Mouse (Mus musculus) midbrain, embryonic 15.5 days (tissue): ENCODE data around the gene Gm6583. TPM values are rescaled to one million over a fixed set of nuclear protein-coding genes. Genes with fewer than 3 reads are reported as not detected.

Source experiments
- ATAC-seq: fragments of 200-750 bp; cut with Nextera tagmentation; replicated peaks from 2 replicates; pipeline ENCODE4 v1.8.0; 2017; ENCODE audit warnings: moderate TSS enrichment
- H3K27ac ChIP-seq: fragments of 300-500 bp; sonication (generic); 2 replicates; pipeline ENCODE4 v1.5.1; 2015; ENCODE audit warnings: mild to moderate bottlenecking, inconsistent platforms
- H3K27me3 ChIP-seq: fragments of 300-500 bp; sonication (generic); replicated peaks from 2 replicates; pipeline ENCODE4 v1.6.1; 2015; ENCODE audit warnings: inconsistent platforms
- H3K36me3 ChIP-seq: fragments of 300-500 bp; sonication (generic); replicated peaks from 2 replicates; pipeline ENCODE4 v1.6.1; 2015; ENCODE audit warnings: inconsistent platforms
- H3K4me1 ChIP-seq: fragments of 300-500 bp; sonication (generic); 2 replicates; pipeline ENCODE4 v1.6.1; 2015; ENCODE audit warnings: inconsistent platforms
- H3K4me2 ChIP-seq: fragments of 300-500 bp; sonication (generic); 2 replicates; pipeline ENCODE4 v1.6.1; 2015; ENCODE audit warnings: inconsistent platforms, mild to moderate bottlenecking, moderate library complexity
- H3K4me3 ChIP-seq: fragments of 300-500 bp; sonication (generic); 2 replicates; pipeline ENCODE4 v1.5.1; 2015; ENCODE audit warnings: mild to moderate bottlenecking, inconsistent platforms
- H3K9ac ChIP-seq: fragments of 300-500 bp; sonication (generic); 2 replicates; pipeline ENCODE4 v1.6.1; 2015; ENCODE audit warnings: mild to moderate bottlenecking, inconsistent platforms
- H3K9me3 ChIP-seq: fragments of 300-500 bp; sonication (generic); 2 replicates; pipeline ENCODE4 v1.6.1; 2016; ENCODE audit warnings: inconsistent platforms
- WGBS: fragments of 180-500 bp; shearing (Covaris S2); methylation state at CpG from one replicate; pipeline ENCODE4 v1.1.7; 2015; ENCODE audit warnings: mixed read lengths; 5-methylcytosine and 5-hydroxymethylcytosine counted together
- polyA plus RNA-seq: library from polyadenylated mRNA; unstranded; fragments of >200 nt; fragmentation: Nextera tagmentation; extraction: Ambion mirVana; gene quantifications from 2 replicates; pipeline ENCODE4 v1.2.1, GENCODE M21; 2015

Gene Gm6583
- 0.14 and 0.39 TPM in 2 replicates for polyA plus RNA-seq

GRCm38 (mm10) chr5:112355910-112356309 is at the start of gene Gm6583:
Gm6583 (minus strand) TSS chr5:112356033.
- Histone ChIP-seq H3K4me2 (no peak within 1 kb of the TSS), H3K9ac (no peak within 1 kb of the TSS), H3K4me1 (no peaks in the 10 kb centered on the region), H3K27ac (no peak within 1 kb of the TSS), H3K4me3 (no peak within 1 kb of the TSS), H3K9me3 (no peaks in the 10 kb centered on the region), H3K27me3 (no peaks in the 10 kb centered on the region), H3K36me3 (peaks cover 11% of the 10 kb centered on the region; the same call in 1 of the 2 replicates)
- 63% methylated on average over 13 of the region's 13 CpGs for WGBS
- no peak for ATAC-seq

GRCm38 (mm10) chr5:112402437-112402836 is 46.6 kb upstream of the Gm6583 start:
- H3K4me2 ChIP-seq = no peak overlapping the region

GRCm38 (mm10) chr5:112399284-112399683 is 43.5 kb upstream of the Gm6583 start:
- Histone ChIP-seq H3K4me2 (no peak overlapping the region), H3K4me3 (no peak overlapping the region), H3K9me3 (no peaks in the 10 kb centered on the region), H3K27ac (no peak overlapping the region), H3K4me1 (peaks cover 5% of the 10 kb centered on the region), H3K9ac (no peak overlapping the region), H3K36me3 (no peaks in the 10 kb centered on the region), H3K27me3 (0 out of 2 replicates have a peak, but pooled peaks cover 2% of the 10 kb centered on the region)
- 57% methylated on average over 10 of the region's 10 CpGs for WGBS
- no peak for ATAC-seq

More at GRCm38 (mm10) chr5:112402437-112402836, 46.6 kb upstream of the Gm6583 start:
- Histone ChIP-seq H3K36me3 (no peaks in the 10 kb centered on the region), H3K27ac (no peak overlapping the region), H3K4me3 (no peak overlapping the region), H3K9ac (no peak overlapping the region), H3K4me1 (no peaks in the 10 kb centered on the region), H3K9me3 (no peaks in the 10 kb centered on the region), H3K27me3 (no peaks in the 10 kb centered on the region)
- WGBS = 64% methylated on average over 3 of the region's 3 CpGs
- ATAC-seq = no peak

GRCm38 (mm10) chr5:112396066-112396465 is 40.2 kb upstream of the Gm6583 start:
- H3K4me3 ChIP-seq = no peak overlapping the region
- WGBS = 61% methylated on average over 18 of the region's 18 CpGs

GRCm38 (mm10) chr5:112394779-112395443 is 39.1 kb upstream of the Gm6583 start, which contains the start of gene Asphd2:
Asphd2 (minus strand) TSS chr5:112394866.
- H3K4me2 ChIP-seq = peak within 1 kb of the TSS; percentile 73
- peak; percentile 89 for ATAC-seq
- H3K27me3 ChIP-seq = 0 out of 2 replicates have a peak, but pooled peaks cover 2% of the 10 kb centered on the region
- no peaks in the 10 kb centered on the region for H3K9me3 ChIP-seq
- WGBS = under 1% methylated on average over 56 of the region's 67 CpGs
- peaks cover 45% of the 10 kb centered on the region for H3K4me1 ChIP-seq
- H3K9ac ChIP-seq = peak within 1 kb of the TSS; percentile 65
- peaks cover 8% of the 10 kb centered on the region; the same call in 1 of the 2 replicates for H3K36me3 ChIP-seq
- peak within 1 kb of the TSS; percentile 92 for H3K27ac ChIP-seq
- peak within 1 kb of the TSS; percentile 54 for H3K4me3 ChIP-seq

More at GRCm38 (mm10) chr5:112396066-112396465, 40.2 kb upstream of the Gm6583 start:
- no peak overlapping the region for H3K9ac ChIP-seq
- H3K4me1 ChIP-seq = peaks cover 35% of the 10 kb centered on the region
- H3K4me2 ChIP-seq = no peak overlapping the region
- H3K36me3 ChIP-seq = peaks cover 4% of the 10 kb centered on the region; the same call in 1 of the 2 replicates
- no peaks in the 10 kb centered on the region for H3K9me3 ChIP-seq
- no peak for ATAC-seq
- 0 out of 2 replicates have a peak, but pooled peaks cover 2% of the 10 kb centered on the region for H3K27me3 ChIP-seq
- peak overlapping the region; percentile 49 for H3K27ac ChIP-seq

GRCm38 (mm10) chr5:112394415-112394763 is 38.6 kb upstream of the Gm6583 start:
- Histone ChIP-seq H3K27ac (peak overlapping the region; percentile 92), H3K36me3 (peaks cover 8% of the 10 kb centered on the region; the same call in 1 of the 2 replicates), H3K4me1 (peaks cover 50% of the 10 kb centered on the region), H3K4me3 (peak overlapping the region; percentile 54), H3K9ac (peak overlapping the region; percentile 65), H3K4me2 (peak overlapping the region; percentile 73), H3K27me3 (0 out of 2 replicates have a peak, but pooled peaks cover 2% of the 10 kb centered on the region), H3K9me3 (no peaks in the 10 kb centered on the region)
- peak; percentile 81 for ATAC-seq
- WGBS = 2% methylated on average over 27 of the region's 28 CpGs

GRCm38 (mm10) chr5:112393741-112394414 is 38.0 kb upstream of the Gm6583 start:
- Histone ChIP-seq H3K36me3 (peaks cover 8% of the 10 kb centered on the region; the same call in 1 of the 2 replicates), H3K4me2 (peak overlapping the region; percentile 73), H3K9me3 (no peaks in the 10 kb centered on the region), H3K4me1 (peaks cover 55% of the 10 kb centered on the region), H3K9ac (peak overlapping the region; percentile 65), H3K4me3 (peak overlapping the region; percentile 54), H3K27me3 (0 out of 2 replicates have a peak, but pooled peaks cover 2% of the 10 kb centered on the region), H3K27ac (peak overlapping the region; percentile 92; the same call in 1 of the 2 replicates)
- WGBS = 6% methylated on average over 18 of the region's 18 CpGs
- peak; percentile 46 for ATAC-seq

GRCm38 (mm10) chr5:112391676-112392323 is 36.0 kb upstream of the Gm6583 start:
- no peak overlapping the region for H3K9ac ChIP-seq
- H3K4me1 ChIP-seq = peaks cover 61% of the 10 kb centered on the region
- no peak overlapping the region for H3K4me3 ChIP-seq
- H3K9me3 ChIP-seq = no peaks in the 10 kb centered on the region
- H3K27me3 ChIP-seq = 0 out of 2 replicates have a peak, but pooled peaks cover under 1% of the 10 kb centered on the region
- H3K27ac ChIP-seq = no peak overlapping the region
- WGBS = 69% methylated on average over 27 of the region's 27 CpGs
- peak overlapping the region; percentile 4; the same call in 1 of the 2 replicates for H3K4me2 ChIP-seq
- H3K36me3 ChIP-seq = peaks cover 8% of the 10 kb centered on the region; the same call in 1 of the 2 replicates
- ATAC-seq = no peak

- Histone ChIP-seq H3K9me3 (no peaks in the 10 kb centered on the region), H3K4me2 (peak overlapping the region; percentile 21; the same call in 1 of the 2 replicates), H3K27me3 (no peaks in the 10 kb centered on the region), H3K36me3 (peaks cover 13% of the 10 kb centered on the region; the same call in 1 of the 2 replicates), H3K4me3 (no peak overlapping the region), H3K4me1 (peaks cover 61% of the 10 kb centered on the region), H3K27ac (no peak overlapping the region), H3K9ac (no peak overlapping the region)
- WGBS = 65% methylated on average over 16 of the region's 16 CpGs
- no peak for ATAC-seq
Observed at GRCm38 (mm10) chr5:112391002-112391401, 35.2 kb upstream of the Gm6583 start.

GRCm38 (mm10) chr5:112389352-112389751 is 33.5 kb upstream of the Gm6583 start:
- ATAC-seq = no peak
- no peaks in the 10 kb centered on the region for H3K27me3 ChIP-seq
- no peak overlapping the region for H3K9ac ChIP-seq
- H3K4me2 ChIP-seq = peak overlapping the region; percentile 28
- H3K27ac ChIP-seq = no peak overlapping the region
- H3K9me3 ChIP-seq = no peaks in the 10 kb centered on the region
- no peak overlapping the region for H3K4me3 ChIP-seq
- 78% methylated on average over 9 of the region's 9 CpGs for WGBS
- peaks cover 56% of the 10 kb centered on the region for H3K4me1 ChIP-seq
- H3K36me3 ChIP-seq = peaks cover 30% of the 10 kb centered on the region

GRCm38 (mm10) chr5:112385973-112386372 is 30.1 kb upstream of the Gm6583 start:
- Histone ChIP-seq H3K9ac (no peak overlapping the region), H3K36me3 (peaks cover 28% of the 10 kb centered on the region), H3K4me1 (peaks cover 44% of the 10 kb centered on the region), H3K27me3 (no peaks in the 10 kb centered on the region), H3K4me3 (no peak overlapping the region), H3K27ac (no peak overlapping the region), H3K9me3 (no peaks in the 10 kb centered on the region), H3K4me2 (no peak overlapping the region)
- WGBS = 80% methylated on average over 2 of the region's 2 CpGs
- ATAC-seq = no peak
